Mouse (Mus musculus): ENCODE data around the gene Man1a. TPM values are rescaled to one million over a fixed set of nuclear protein-coding genes. Genes with fewer than 3 reads are reported as not detected.

Gene Man1a
- polyA plus RNA-seq, 1 experiment from 2014 or later = 6.4 TPM

DNA sequence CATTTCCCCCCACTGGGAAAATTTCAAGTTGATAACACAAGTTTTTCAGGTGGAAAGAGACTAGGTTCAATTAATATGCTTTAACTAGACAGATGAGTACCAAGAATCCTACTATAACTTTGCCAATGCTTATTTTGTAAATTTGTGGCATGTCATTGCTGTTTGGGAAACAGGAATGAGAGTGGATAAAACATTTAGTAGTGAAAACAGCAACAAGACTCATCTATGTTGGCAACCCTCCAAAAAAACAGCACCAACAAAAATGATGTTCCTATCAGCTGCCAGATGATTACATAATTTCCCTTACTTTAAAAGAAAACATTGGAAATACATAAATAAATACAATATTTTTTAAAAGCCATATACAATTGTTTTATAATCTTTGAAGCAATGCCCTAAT lies 102.2 kb downstream of the Man1a start:
- no peak overlapping the region for H3K4me2 ChIP-seq (replicated peaks)
- no peak overlapping the region for H3K27ac ChIP-seq (replicated peaks)
- no peaks in the 10 kb centered on the region for H3K27me3 ChIP-seq
- ATAC-seq (ENCODE audit: insufficient number of reproducible peaks, low FRiP score, low TSS enrichment, low read depth) = no peak
- H3K4me1 ChIP-seq = no peaks in the 10 kb centered on the region
- no peaks in the 10 kb centered on the region for H3K36me3 ChIP-seq
- H3K4me3 ChIP-seq (replicated peaks) = no peak overlapping the region
- H3K9ac ChIP-seq = no peak overlapping the region
- no peaks in the 10 kb centered on the region for H3K9me3 ChIP-seq (replicated peaks)

DNA sequence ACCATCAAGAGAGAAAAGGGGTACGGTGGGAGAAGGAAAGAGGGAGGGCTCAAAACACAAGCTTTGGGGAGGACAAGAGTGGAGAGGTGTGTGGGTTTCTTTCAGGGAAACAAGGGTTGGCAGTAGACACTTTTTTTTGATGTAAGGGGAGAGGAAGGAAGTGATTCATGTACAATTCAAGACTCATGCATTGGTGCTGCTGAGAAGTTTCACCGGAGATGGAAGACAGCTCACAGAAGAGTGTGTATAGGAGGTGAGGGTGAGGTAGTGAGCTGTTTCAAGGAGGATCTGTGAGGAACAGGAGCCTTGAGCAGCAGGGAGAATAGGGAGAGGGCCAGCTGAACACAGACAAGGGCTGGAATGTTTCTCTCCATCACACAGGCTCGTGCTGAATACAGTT lies 116.7 kb downstream of the Man1a start:
- Histone ChIP-seq H3K27me3 (no peaks in the 10 kb centered on the region), H3K4me1 (no peaks in the 10 kb centered on the region), H3K4me2 (replicated peaks) (no peak overlapping the region), H3K9ac (no peak overlapping the region), H3K9me3 (replicated peaks) (no peaks in the 10 kb centered on the region), H3K27ac (replicated peaks) (no peak overlapping the region), H3K4me3 (replicated peaks) (no peak overlapping the region), H3K36me3 (no peaks in the 10 kb centered on the region)
- ATAC-seq (ENCODE audit: insufficient number of reproducible peaks, low FRiP score, low TSS enrichment, low read depth) = no peak
- WGBS = 69% methylated on average over 3 of the region's 3 CpGs

DNA sequence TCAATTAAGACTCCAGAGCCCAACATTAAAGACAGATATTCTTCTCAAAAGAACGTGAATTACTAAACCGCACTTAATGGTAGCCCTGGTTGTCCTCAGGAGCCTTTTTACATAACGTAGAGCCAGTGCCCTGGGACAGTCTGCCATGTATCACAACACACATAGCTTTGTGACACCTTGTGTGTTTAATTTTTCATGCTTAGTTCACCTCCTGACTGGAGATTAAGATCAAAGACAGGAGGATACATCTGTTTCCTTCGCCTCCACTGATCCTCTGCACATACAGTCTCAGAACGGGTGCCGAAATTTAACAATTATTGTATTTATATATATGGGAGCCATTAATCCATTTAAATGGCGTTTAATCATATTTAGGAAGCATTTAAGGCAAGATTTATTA lies 134.8 kb downstream of the Man1a start:
- ATAC-seq (ENCODE audit: insufficient number of reproducible peaks, low FRiP score, low TSS enrichment, low read depth) = no peak
- no peak overlapping the region for H3K9ac ChIP-seq
- no peaks in the 10 kb centered on the region for H3K36me3 ChIP-seq
- no peak overlapping the region for H3K4me2 ChIP-seq (replicated peaks)
- no peaks in the 10 kb centered on the region for H3K27me3 ChIP-seq
- WGBS = 72% methylated on average over 7 of the region's 7 CpGs
- H3K4me3 ChIP-seq (replicated peaks) = no peak overlapping the region
- H3K4me1 ChIP-seq = no peaks in the 10 kb centered on the region
- no peak overlapping the region for H3K27ac ChIP-seq (replicated peaks)
- H3K9me3 ChIP-seq (replicated peaks) = no peaks in the 10 kb centered on the region

DNA sequence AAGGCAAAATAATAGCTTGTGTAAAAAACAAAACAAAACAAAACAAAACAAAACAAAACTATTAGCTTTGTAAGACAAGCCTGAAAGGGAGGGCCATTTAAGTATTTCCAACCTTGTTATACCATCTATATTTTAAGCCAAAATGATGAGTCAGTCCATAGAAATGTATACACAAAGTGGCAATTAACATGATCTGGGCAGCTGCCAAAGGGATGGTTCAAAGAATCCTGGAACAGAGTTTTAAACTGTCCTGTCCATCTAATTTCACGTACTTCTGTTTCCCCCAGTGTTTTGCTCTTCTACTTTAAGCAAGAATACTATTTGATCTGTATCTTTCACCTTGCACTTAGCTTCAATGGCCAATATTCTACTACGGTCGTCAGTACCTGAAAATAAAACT lies 138.2 kb downstream of the Man1a start:
- Histone ChIP-seq H3K4me3 (replicated peaks) (no peak overlapping the region), H3K27me3 (no peaks in the 10 kb centered on the region), H3K9ac (no peak overlapping the region), H3K4me1 (no peaks in the 10 kb centered on the region), H3K4me2 (replicated peaks) (no peak overlapping the region), H3K36me3 (no peaks in the 10 kb centered on the region), H3K9me3 (replicated peaks) (no peaks in the 10 kb centered on the region), H3K27ac (replicated peaks) (no peak overlapping the region)
- 72% methylated on average over 3 of the region's 3 CpGs for WGBS
- no peak for ATAC-seq (ENCODE audit: insufficient number of reproducible peaks, low FRiP score, low TSS enrichment, low read depth)

DNA sequence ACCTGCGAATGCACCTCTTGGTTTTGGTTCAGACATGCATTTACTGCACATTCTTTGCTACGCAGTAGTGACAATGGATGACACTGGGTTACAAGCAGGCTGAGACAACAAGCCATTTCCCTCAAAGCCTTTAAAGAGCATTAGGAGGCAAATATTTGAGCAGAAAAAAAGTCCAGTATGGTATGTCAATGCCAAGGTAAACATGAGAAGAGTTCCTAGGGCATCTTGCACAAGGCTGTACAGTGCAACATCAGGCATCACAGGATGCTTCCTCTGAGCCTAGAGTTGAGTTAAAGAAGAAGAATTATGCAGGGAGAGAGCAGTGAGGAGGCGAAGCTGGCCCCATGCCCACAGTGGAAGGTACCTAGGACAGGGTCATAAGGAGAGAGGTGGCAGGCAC lies 140.3 kb downstream of the Man1a start:
- no peak overlapping the region for H3K9ac ChIP-seq
- no peak overlapping the region for H3K4me3 ChIP-seq (replicated peaks)
- 81% methylated on average over 3 of the region's 3 CpGs for WGBS
- no peaks in the 10 kb centered on the region for H3K4me1 ChIP-seq
- ATAC-seq (ENCODE audit: insufficient number of reproducible peaks, low FRiP score, low TSS enrichment, low read depth) = no peak
- H3K36me3 ChIP-seq = no peaks in the 10 kb centered on the region
- H3K27ac ChIP-seq (replicated peaks) = no peak overlapping the region
- no peaks in the 10 kb centered on the region for H3K27me3 ChIP-seq
- H3K4me2 ChIP-seq (replicated peaks) = no peak overlapping the region
- no peaks in the 10 kb centered on the region for H3K9me3 ChIP-seq (replicated peaks)

DNA sequence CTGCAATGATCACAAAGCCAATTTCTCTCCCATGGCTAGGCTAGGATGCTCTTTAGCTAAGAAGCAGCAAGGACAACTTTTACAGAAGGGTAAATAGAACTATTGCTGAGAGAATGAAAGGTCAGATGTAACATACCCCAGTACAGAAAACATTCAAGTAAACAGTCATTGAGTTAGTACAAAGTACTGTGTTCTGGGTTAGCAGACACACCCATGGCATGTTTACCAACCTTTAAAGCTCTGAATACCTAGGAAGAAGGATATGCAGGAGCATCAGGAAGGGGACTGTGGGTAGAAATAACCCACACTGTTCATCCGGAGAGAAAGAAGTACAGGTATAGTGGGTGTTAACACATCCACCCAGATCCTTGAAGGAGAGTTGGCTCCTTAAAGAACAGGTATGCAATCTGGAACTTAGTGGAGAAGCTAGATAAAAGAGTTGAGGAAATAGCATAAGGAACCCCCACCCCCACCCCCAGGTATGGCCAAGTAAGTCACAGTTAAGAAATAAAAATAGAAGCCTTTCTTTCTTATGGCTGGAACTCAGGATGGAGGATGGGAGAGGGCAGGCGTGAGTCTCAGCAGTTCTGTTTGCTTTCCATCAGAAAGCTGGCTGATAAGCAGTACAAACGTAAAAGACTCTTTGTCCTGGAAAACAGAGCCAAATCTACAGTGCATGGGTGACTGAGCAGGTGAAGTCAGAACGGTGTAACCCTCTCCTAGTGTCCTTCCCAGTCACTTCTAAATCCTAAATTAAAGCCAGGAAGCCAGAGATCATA lies 146.5 kb downstream of the Man1a start:
- no peak overlapping the region for H3K9ac ChIP-seq
- H3K9me3 ChIP-seq (replicated peaks) = no peaks in the 10 kb centered on the region
- no peak overlapping the region for H3K4me2 ChIP-seq (replicated peaks)
- ATAC-seq (ENCODE audit: insufficient number of reproducible peaks, low FRiP score, low TSS enrichment, low read depth) = no peak
- no peaks in the 10 kb centered on the region for H3K27me3 ChIP-seq
- H3K4me1 ChIP-seq = no peaks in the 10 kb centered on the region
- WGBS = 67% methylated on average over 4 of the region's 4 CpGs
- H3K36me3 ChIP-seq = no peaks in the 10 kb centered on the region
- H3K4me3 ChIP-seq (replicated peaks) = no peak overlapping the region
- no peak overlapping the region for H3K27ac ChIP-seq (replicated peaks)

DNA sequence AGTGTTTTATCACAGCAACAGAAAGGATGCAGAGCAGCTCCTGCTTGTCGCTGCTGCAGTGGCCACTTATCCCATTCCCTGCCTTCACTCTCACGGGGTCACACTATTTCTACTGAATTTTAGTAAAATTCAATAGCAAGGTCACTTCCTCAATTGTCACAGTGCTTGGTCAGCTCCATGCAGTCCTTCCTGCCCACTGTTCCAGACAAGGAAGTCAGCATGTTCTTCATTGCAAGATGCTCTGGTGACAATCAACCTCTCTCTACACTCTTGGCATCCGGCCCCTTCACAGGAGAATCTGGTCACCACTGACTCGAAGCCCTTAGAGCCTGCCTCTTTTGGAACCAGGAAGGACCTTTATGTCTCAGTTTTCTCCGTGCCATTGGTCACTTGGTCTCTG lies 148.5 kb downstream of the Man1a start:
- H3K27ac ChIP-seq (replicated peaks) = no peak overlapping the region
- H3K27me3 ChIP-seq = no peaks in the 10 kb centered on the region
- H3K4me2 ChIP-seq (replicated peaks) = no peak overlapping the region
- no peaks in the 10 kb centered on the region for H3K4me1 ChIP-seq
- no peak for ATAC-seq (ENCODE audit: insufficient number of reproducible peaks, low FRiP score, low TSS enrichment, low read depth)
- WGBS = 78% methylated on average over 5 of the region's 5 CpGs
- no peaks in the 10 kb centered on the region for H3K9me3 ChIP-seq (replicated peaks)
- no peaks in the 10 kb centered on the region for H3K36me3 ChIP-seq
- H3K4me3 ChIP-seq (replicated peaks) = no peak overlapping the region
- H3K9ac ChIP-seq = no peak overlapping the region

DNA sequence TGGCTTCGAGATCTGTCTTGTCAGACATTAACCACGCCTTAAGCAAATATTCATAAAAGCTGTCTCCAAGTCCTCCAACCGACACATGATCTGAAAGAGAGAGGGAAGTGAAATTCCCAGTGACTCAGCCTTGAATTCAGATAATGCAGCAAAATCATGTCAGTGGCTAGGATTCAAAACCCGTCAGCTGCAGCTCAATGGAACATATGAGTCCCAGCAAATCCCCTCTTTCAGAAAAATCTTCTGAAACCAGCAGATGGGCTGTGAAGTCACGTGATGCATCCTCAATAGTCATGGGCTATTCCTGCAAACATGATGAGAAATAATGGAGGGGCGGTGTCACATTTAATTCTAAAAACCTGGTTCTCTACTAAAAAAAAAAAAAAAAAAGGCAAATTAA lies 151.0 kb downstream of the Man1a start:
- Histone ChIP-seq H3K36me3 (no peaks in the 10 kb centered on the region), H3K27me3 (no peaks in the 10 kb centered on the region), H3K4me1 (no peaks in the 10 kb centered on the region), H3K4me3 (replicated peaks) (no peak overlapping the region), H3K4me2 (replicated peaks) (no peak overlapping the region), H3K9ac (no peak overlapping the region), H3K27ac (replicated peaks) (no peak overlapping the region), H3K9me3 (replicated peaks) (no peaks in the 10 kb centered on the region)
- 57% methylated on average over 6 of the region's 6 CpGs for WGBS
- ATAC-seq (ENCODE audit: insufficient number of reproducible peaks, low FRiP score, low TSS enrichment, low read depth) = no peak

DNA sequence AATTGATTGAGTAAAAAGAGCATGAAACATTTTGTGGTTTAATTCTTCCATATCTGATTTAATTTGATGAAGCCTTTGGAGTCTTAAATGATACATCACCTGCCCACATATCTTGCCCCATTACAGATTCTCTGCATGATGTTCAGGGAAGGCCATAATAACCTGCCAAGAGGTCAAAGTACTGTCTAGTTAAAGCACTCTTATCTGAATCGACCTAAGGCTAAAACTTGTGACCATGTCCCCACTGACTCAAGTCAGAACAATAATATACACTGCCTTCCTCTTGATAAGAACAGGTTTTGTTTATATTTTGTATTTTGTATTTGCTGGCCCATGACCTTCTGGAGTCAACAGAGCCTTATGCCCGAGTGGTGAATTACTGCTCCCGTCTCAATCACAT lies 154.2 kb downstream of the Man1a start:
- no peak overlapping the region for H3K27ac ChIP-seq (replicated peaks)

DNA sequence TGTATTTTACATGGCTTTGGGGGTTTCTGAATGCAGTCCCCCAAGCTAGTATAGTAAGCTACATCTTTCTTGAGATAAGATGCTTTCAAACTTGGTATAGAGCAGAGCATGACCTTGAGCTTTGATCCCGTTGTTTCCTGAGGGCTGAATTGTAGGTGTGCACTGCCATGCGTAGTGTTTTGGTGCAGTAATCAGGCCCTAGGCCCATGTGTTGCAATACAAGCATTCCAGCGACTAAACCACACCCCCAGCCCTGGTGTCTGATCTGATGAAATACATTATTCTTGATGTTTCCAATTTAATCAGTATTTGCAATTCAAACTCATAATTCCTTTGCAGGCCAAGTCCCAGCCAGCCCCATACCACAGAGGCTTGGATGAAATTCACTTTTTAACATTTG lies 158.9 kb downstream of the Man1a start:
- H3K9ac ChIP-seq = no peak overlapping the region
- 51% methylated on average over 3 of the region's 3 CpGs for WGBS
- no peaks in the 10 kb centered on the region for H3K9me3 ChIP-seq (replicated peaks)
- no peaks in the 10 kb centered on the region for H3K4me1 ChIP-seq
- H3K27ac ChIP-seq (replicated peaks) = no peak overlapping the region
- H3K4me3 ChIP-seq (replicated peaks) = no peak overlapping the region
- ATAC-seq (ENCODE audit: insufficient number of reproducible peaks, low FRiP score, low TSS enrichment, low read depth) = no peak
- H3K4me2 ChIP-seq (replicated peaks) = no peak overlapping the region
- H3K36me3 ChIP-seq = no peaks in the 10 kb centered on the region
- no peaks in the 10 kb centered on the region for H3K27me3 ChIP-seq

More for the DNA sequence above, 154.2 kb downstream of the Man1a start:
- Histone ChIP-seq H3K4me3 (replicated peaks) (no peak overlapping the region), H3K9me3 (replicated peaks) (no peaks in the 10 kb centered on the region), H3K9ac (no peak overlapping the region), H3K27me3 (no peaks in the 10 kb centered on the region), H3K4me2 (replicated peaks) (no peak overlapping the region), H3K4me1 (no peaks in the 10 kb centered on the region), H3K36me3 (no peaks in the 10 kb centered on the region)
- ATAC-seq (ENCODE audit: insufficient number of reproducible peaks, low FRiP score, low TSS enrichment, low read depth) = no peak
- 85% methylated on average over 3 of the region's 3 CpGs for WGBS

DNA sequence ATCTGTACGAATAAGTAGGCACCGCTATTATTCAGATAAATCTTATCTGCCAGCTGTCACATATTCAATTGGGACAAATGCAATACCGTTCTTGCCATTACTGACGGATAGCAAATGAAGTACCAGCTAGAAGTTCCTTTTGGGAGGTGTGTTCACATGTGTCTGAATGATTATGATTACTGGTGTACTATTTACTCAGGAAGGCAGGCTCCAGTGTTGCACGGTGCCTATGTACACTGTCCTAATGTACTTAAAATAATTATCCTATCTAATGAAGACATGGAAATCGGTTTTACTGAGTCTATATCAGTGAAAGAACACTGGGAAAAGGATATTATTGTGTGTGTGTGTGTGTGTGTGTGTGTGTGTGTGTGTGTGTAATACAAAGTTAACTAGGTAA lies 160.7 kb downstream of the Man1a start:
- Histone ChIP-seq H3K9ac (no peak overlapping the region), H3K36me3 (no peaks in the 10 kb centered on the region), H3K4me3 (replicated peaks) (no peak overlapping the region), H3K4me2 (replicated peaks) (no peak overlapping the region), H3K27me3 (no peaks in the 10 kb centered on the region), H3K27ac (replicated peaks) (no peak overlapping the region), H3K4me1 (no peaks in the 10 kb centered on the region), H3K9me3 (replicated peaks) (no peaks in the 10 kb centered on the region)
- no peak for ATAC-seq (ENCODE audit: insufficient number of reproducible peaks, low FRiP score, low TSS enrichment, low read depth)
- 79% methylated on average over 6 of the region's 6 CpGs for WGBS

DNA sequence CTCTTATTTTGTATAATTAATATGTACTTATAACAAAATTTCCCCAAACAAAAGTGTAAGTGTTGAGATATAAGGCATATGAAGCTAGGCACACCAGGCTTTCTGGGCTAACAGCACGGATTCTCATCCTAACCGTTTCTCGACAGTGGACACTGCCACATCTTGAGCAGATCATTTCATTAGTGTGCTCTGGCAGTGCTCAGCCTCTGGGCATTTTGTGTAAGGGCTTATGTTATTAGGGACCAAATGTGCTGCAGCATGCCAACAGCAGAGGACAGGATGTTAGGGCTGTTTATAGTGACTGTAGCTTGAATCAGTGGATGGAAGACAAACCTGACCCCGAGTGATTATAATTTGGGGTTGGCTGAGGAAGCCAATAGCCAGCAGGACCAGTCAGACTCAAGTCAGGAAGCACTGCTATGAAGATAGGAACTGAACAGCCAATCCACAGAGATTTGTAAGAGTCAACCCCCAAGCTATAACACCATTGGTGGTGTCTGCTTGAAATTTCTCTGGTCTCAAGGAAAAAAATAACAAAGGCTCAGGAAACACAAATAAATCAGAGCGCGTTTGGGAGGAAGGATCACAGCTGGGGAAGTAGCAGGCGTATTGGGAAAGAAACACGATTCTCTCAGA lies 161.3 kb downstream of the Man1a start:
- ATAC-seq (ENCODE audit: insufficient number of reproducible peaks, low FRiP score, low TSS enrichment, low read depth) = no peak
- WGBS = 42% methylated on average over 8 of the region's 8 CpGs
- no peaks in the 10 kb centered on the region for H3K36me3 ChIP-seq
- no peaks in the 10 kb centered on the region for H3K9me3 ChIP-seq (replicated peaks)
- H3K9ac ChIP-seq = no peak overlapping the region
- H3K27me3 ChIP-seq = no peaks in the 10 kb centered on the region
- H3K4me1 ChIP-seq = no peaks in the 10 kb centered on the region
- H3K27ac ChIP-seq (replicated peaks) = no peak overlapping the region
- H3K4me2 ChIP-seq (replicated peaks) = no peak overlapping the region
- no peak overlapping the region for H3K4me3 ChIP-seq (replicated peaks)

Data from embryonic facial prominence, embryonic 15.5 days (tissue).